Mouse (Mus musculus) neural tube, embryonic 10.5 days (tissue): ENCODE measurements around the gene Ablim1.

Experiments
- DNase-seq: peaks from one replicate; pipeline ENCODE4 v3.0.0-alpha.2; 2017; ENCODE audit warnings: low spot score; ENCODE audit errors: extremely low spot score

Gene Ablim1

GRCm38 (mm10) chr19:57073450-57073849, 241.3 kb downstream of the Ablim1 start:
- DNase-seq, result no peak

GRCm38 (mm10) chr19:57072756-57073155, 242.0 kb downstream of the Ablim1 start:
- DNase-seq, result no peak

DNA sequence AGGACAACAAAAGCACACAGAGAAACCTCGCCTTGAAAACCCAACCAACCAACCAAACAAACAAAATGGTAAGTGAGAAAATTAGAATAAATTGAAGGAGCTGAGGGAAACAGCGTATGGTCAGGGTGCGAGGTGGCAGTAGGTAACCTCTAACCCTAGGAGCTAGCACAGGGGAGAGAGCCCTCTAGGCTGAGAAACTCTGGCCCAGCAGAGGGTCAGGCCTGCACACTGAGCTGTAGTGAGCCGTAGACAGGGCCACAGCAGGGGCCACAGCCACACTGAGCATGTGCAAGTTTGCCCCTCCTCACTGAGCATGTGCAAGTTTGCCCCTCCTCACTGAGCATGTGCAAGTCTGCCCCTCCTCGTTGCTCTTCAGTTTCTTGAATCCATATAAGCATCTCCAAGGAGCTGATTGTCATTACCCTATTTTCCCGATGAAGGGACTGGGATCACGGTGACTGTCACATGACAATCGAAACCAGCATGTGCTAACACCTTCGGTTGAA, 247.6 kb downstream of the Ablim1 start:
- DNase-seq, result no peak

- DNase-seq, result peak; percentile 54
These were observed 248.4 kb downstream of the Ablim1 start for GRCm38 (mm10) chr19:57066313-57066712.

DNA sequence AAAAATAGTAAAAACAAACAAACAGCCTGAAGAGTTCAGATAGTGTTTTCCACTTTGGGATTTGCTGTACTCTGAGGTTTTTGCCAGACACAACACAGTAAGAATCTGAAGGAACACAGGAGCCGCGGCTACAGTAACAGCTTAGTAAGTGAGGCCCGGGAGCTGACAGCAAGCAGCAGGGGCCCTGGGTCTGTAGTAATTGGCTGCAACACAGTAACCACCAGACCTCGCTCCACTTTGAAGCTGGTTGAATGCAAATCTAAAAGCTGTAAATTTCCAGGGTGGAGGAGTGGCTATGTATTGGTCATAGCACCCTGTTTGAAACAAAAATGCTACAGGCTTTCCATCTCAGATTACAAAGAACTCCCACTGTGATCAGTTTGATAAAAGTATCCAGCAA, 252.0 kb downstream of the Ablim1 start:
- DNase-seq, result no peak

DNA sequence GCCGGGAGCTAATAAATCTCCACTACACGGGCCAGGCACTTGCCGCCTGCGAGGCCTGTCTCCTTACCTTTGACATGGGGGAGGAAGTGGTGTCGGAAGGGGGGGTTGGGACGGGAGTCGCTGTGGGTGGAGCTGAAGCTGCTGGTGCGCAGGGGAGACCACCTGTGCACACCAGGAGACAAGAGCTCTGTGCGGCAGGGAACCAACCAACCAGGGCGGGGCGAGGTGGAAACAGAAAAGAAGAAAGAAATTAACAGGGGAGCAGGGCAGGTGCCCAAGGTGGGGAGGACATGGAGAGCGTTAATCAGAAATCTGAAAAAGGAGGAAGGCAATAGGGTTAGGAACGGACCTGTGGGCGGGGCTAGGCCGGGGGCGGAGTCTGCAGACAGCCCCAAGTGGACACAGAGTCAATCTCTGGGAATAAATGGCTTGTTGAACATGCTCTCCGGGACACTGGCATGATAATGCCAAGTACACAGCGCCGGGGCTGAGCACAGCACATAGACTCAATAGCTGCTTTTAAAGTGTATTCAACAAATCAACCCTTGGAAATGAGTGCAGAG, 255.6 kb downstream of the Ablim1 start:
- no peak for DNase-seq

DNA sequence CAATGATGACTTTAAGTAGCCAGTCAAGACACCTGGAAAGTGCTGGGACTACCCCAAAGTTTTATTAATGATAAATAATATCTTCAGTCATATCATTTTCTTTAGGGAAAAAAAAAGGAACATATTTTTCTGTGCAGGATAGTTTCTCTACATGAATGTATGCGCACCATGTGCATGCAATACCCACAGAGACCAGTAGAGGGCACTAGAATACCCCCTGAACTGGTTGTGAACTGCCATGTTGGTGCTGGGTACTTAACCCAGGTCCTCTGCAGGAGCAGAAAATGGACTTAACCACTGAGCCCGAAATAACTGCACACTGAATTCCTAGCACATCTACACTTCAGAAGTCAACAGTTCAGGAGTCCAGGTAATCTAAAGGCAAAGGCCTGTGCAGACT, 257.2 kb downstream of the Ablim1 start:
- no peak for DNase-seq

DNA sequence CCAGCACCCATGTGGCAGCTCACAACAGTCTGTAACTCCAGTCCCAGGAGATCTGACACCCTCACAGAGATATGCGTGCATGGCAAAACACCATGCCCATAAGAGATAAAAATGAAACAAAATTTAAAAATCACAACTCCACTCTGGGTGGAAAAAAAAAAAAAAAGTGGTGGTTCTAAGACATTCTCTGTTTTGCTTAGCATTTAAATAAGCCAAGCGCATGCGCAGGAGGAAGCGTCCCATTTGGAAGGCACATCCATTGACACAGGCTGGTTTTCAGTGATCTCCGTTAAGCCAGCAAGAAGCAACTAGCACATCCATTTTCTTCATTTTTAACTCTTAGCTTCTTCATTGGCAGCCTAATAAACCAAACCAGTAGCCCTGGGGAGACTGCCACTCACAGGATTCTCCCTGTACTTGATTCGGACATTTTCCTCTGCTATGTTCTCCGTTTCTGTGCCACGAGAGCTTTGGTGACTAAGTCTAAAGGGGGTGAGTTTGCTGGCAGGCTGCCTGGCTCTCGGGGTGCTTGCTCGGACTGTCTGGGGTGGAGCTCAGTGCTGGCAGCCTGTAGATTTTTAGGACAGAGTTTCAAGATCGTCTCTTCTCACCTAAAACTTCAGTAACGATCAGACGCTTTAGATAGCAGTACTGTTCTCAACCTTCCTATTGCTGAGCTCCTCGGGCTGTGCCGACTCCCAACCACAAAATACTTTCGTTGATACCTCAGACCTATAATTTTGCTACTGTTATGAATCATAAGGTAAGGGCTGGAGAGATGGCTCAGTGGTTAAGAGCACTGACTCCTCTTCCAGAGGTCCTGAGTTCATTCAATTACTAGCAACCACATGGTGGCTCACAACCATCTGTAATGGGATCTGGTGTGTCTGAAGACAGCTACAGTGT, 259.3 kb downstream of the Ablim1 start:
- DNase-seq, result no peak

DNA sequence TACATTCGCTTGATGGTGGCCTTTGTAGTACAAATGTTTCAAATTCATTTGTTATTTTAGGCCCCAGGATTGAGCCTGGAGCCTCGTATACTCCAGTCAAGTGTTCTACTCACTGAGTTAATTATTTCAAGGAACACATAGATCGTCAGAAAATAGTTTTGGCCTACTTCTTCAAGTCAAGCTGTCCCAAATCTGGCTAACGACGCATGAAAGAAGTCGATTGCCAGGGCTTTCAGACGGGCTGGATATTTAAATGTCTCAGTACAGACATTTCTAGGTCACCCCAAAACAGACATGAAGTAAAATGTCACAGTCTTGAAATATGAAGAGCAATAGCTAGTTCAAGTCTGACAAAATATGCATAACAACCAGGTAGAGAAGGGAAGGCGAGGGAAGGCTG, 261.8 kb downstream of the Ablim1 start:
- no peak for DNase-seq

DNA sequence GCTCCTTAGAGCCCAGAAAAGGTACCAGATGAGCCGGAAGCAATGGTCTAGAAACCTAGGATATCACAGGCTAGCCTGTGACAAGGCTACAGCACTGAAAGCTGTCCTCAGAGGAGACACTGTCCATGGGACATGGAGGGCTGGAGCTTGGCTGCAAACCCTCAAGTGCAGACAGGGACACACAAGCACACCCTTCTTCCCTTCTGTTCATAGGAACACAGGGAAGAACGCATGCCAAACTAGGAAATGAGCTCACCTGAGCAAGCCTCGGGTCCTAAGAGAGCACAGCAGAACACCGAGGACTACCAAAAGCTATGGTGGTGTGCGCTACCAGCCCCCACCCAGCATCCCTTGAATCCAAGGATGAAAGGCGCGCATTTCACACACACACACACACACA, 262.7 kb downstream of the Ablim1 start:
- DNase-seq, result no peak

- no peak for DNase-seq
These were observed 265.1 kb downstream of the Ablim1 start for GRCm38 (mm10) chr19:57049592-57050090.

DNA sequence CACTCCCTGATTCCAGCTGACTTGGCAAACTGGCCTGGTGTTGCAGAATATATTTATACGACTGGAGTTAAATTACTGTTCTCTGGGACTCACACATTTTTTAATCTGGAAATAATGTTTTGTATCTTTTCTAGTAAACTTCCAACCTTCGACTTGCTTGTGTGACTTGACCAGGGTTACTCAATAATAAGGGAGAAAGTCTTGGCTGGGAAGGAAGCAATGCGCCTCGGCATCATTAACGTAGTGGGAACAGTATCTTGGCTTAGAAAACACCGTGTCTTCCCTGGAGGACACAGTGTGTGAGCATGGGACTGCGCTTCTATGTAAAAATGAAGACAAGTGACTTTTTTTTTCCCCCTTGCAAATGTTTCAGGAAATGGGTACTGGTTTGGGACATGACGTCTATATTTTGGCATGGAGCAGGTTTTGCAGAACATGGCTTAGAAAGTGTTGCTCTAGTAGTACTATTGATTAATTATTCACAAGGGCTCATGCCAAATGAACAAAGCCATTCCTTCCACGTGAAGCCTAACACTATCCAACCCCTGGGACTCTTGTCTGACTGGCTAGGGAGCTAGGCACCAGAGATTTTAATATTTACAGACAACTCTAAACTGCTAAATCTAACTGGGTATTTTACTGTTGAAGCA, 266.9 kb downstream of the Ablim1 start:
- no peak for DNase-seq

DNA sequence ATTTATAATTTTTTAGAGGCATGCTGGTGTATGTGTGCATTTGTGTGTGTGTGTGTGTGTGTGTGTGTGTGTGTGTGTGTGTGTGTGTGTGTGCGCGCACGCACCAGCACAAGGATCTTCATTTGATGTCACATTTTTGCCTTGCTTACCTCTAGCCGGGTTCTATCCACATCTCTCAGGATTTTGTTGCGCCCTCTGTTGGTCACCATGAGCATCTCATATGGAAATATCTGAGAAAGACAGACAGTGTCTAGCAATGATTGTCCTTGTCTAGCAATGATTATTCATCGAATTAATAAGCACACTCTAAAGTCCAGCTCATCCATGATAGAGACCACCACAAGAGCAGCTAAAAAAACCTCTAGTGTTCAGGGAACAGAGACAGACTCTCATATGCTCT, 275.5 kb downstream of the Ablim1 start:
- DNase-seq, result no peak

DNA sequence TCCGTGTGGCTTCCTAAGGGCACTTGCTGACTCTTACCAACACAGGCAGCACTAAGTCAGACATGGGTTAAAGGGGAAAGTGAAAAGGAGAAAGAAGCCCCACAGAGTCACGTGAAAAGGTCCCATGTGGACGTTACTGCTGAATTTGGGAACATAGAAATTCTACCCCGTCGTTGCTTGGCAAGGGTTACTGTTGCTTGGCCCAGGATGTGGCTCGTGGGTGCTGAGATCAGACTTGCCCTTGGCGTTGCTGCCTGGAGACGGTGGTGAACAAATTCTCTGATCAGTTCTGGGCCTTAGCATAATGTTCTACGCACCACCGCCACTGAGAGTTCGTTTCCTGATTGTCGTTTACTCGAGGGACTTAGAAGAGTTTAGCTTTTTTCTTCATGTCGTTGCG, 277.9 kb downstream of the Ablim1 start:
- DNase-seq, result no peak

DNA sequence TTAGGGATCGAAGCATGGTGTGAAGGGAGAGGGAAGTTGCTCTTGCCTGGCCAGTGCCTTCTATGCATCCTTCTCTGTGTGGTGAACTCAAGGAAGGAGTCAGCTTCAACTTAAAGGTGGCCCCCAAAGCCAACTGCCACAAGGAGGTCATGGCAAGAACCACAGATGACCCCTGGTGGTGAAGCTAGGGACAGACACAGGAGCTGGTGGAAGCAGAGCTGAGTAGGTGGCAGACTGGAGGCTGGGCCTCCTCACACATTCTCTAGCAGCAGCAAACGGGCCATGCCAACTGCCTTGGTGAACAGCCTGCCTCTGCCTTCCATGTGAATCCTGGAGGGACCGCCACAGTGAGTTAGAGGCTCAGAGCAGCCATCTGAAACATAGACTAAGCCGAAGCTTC, 283.1 kb downstream of the Ablim1 start:
- DNase-seq, result peak; percentile 51

- no peak for DNase-seq
These were observed 285.3 kb downstream of the Ablim1 start for GRCm38 (mm10) chr19:57029461-57029860.

DNA sequence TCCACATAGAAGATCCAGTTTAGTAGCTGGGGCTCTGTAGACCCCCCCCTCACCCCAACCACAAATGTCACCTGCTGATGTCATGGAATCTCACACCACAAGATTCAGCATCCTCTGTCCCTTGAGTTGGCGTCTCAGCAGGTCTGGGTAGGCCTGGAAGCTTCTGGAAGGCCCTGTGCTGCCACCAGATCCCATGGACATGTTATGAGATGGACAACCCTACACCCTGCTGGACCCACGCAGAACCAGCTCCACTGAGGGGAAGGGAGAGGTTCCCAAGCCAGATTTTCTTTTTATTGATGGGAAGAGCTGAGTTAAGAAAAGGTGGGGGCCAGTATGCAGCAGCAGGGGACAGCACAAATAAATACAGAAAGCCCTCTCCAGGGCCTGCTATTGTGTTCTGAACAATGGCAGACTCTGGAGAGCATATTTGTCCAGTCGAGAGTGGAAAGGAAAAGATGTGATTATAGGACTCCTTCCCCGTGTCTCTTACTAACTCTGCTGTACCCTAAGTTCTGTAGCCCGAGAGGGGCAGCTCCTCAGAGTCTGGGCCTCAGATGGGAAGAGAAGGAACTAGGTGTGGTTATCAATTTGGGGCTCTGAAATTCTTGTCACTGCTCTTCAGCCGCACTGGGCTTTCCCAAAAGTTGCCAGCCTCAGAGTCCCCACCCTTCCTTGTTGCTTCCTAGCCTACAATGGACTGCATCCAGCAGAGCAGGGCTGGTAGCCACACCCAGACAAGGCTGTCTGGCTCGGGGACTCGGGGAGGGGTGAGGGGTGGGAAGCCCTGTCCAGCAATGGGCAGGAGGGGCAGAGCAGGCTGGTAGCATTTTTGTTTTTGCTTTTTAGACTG, 286.2 kb downstream of the Ablim1 start:
- DNase-seq, result no peak

- no peak for DNase-seq
These were observed 288.2 kb downstream of the Ablim1 start for GRCm38 (mm10) chr19:57026501-57026900.

DNA sequence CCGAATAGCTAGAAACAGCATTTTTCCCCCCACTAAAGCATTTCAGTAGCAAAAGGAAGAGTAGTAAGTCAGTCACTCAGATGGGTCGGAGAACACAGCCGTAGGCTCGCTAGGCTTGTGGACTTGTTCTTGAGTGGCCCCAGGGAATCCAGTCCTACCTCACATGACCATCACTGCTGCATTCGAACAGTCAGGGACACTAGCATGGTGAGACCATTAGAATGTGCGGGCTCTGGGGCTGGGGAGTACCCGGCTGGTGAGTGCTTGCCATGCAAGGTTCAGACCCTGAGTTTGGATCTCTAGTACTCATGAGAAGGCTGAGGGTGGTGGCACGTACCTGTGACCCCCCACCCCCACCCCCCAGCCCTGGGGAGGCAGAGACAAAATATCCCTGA, 296.9 kb downstream of the Ablim1 start:
- no peak for DNase-seq

GRCm38 (mm10) chr19:57016995-57017784, 297.5 kb downstream of the Ablim1 start:
- no peak for DNase-seq
